Mouse (Mus musculus) liver, embryonic 16.5 days (tissue): ENCODE measurements around the gene Card10. TPM values are rescaled to one million over a fixed set of nuclear protein-coding genes. Genes with fewer than 3 reads are reported as not detected.

Source experiments
- ATAC-seq: fragments of 200-750 bp; cut with Nextera tagmentation; 2 replicates; pipeline ENCODE4 v1.8.0; 2017; ENCODE audit warnings: low read depth, mild to moderate bottlenecking, moderate number of reproducible peaks, moderate library complexity
- H3K27ac ChIP-seq: fragments of 300-500 bp; sonication (generic); 2 replicates; pipeline ENCODE4 v1.5.1; 2014; ENCODE audit warnings: mild to moderate bottlenecking, low read length
- H3K27me3 ChIP-seq: fragments of 300-500 bp; sonication (generic); 2 replicates; pipeline ENCODE4 v1.6.1; 2014; ENCODE audit warnings: low read depth, low read length, mixed read lengths; ENCODE audit not compliant: control insufficient read depth, insufficient read depth
- H3K36me3 ChIP-seq: fragments of 300-500 bp; sonication (generic); 2 replicates; pipeline ENCODE4 v1.6.1; 2014; ENCODE audit warnings: mild to moderate bottlenecking; ENCODE audit not compliant: control insufficient read depth, insufficient read depth
- H3K4me1 ChIP-seq: fragments of 300-500 bp; sonication (generic); 2 replicates; pipeline ENCODE4 v1.6.1; 2014; ENCODE audit warnings: low read depth, low read length, mixed read lengths; ENCODE audit not compliant: control insufficient read depth
- H3K4me2 ChIP-seq: fragments of 300-500 bp; sonication (generic); 2 replicates; pipeline ENCODE4 v1.6.1; 2014; ENCODE audit warnings: low read depth, low read length, mixed read lengths
- H3K4me3 ChIP-seq: fragments of 300-500 bp; sonication (generic); 2 replicates; pipeline ENCODE4 v1.5.1; 2014; ENCODE audit warnings: low read depth, mild to moderate bottlenecking, low read length
- H3K9ac ChIP-seq: fragments of 300-500 bp; sonication (generic); 2 replicates; pipeline ENCODE4 v1.6.1; 2014; ENCODE audit warnings: low read depth, low read length
- H3K9me3 ChIP-seq: fragments of 300-500 bp; sonication (generic); replicated peaks from 2 replicates; pipeline ENCODE4 v1.6.1; 2016; ENCODE audit warnings: low read length; ENCODE audit not compliant: control insufficient read depth
- WGBS: fragments of 180-500 bp; shearing (Covaris S2); extraction: QIAGEN DNeasy Blood & Tissue Kit; methylation state at CpG from one replicate; pipeline ENCODE4 v1.1.7; 2014; ENCODE audit not compliant: insufficient replicate concordance; 5-methylcytosine and 5-hydroxymethylcytosine counted together
- polyA plus RNA-seq: library from polyadenylated mRNA; unstranded; fragments of >200 nt; fragmentation: Nextera tagmentation; extraction: Ambion mirVana; gene quantifications from 2 replicates; pipeline ENCODE4 v1.2.1, GENCODE M21; 2015

Card10 gene
- polyA plus RNA-seq, 1 experiment from 2014 or later = 2.1 TPM

DNA sequence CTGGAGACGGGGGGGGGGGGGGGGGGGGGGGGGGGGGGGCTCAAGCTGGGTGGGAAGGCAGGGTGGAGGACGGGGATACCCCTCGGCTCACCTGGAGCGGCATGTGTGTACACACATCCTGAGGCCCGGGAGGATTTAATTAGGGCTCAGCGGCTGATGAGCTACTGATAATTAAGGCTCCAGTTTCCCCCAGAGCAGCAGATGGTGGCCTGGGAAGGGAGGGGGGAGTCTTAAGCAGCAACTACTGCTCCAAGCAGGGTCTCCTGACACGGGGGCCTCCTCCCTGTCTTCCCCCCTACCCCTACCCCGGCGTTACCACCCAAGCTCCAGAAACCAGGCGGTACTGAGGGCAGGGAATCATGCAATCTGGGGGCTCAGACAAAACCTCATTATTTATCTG lies 39.6 kb downstream of the Card10 start:
- no peak for ATAC-seq
- H3K9me3 ChIP-seq = no peaks in the 10 kb centered on the region
- no peaks in the 10 kb centered on the region for H3K36me3 ChIP-seq
- H3K4me3 ChIP-seq = no peak overlapping the region
- no peaks in the 10 kb centered on the region for H3K27me3 ChIP-seq
- H3K4me2 ChIP-seq = no peak overlapping the region
- WGBS = 52% methylated on average over 9 of the region's 10 CpGs
- no peaks in the 10 kb centered on the region for H3K4me1 ChIP-seq
- H3K27ac ChIP-seq = no peak overlapping the region
- H3K9ac ChIP-seq = no peak overlapping the region

DNA sequence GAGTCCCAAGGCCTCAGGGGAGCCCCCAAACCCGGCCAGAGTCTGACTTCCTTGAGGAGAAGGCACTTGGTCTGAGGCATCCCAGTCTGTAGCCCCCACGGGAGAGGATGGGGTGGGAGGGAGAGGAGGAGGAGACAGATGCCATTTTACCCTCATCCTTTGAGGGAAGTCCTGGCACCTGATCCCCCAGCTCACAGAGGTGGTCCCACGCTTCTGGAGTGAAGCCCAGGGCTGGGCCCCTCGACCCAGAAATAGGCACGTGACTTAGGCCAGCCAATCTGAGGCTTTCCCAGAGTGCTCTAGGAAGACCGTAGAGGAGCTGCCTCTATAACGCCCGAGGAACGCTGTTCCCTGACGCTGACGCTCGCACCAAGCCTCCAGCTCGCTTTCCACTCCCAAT lies 41.7 kb downstream of the Card10 start:
- H3K4me2 ChIP-seq = no peak overlapping the region
- no peaks in the 10 kb centered on the region for H3K36me3 ChIP-seq
- no peak overlapping the region for H3K27ac ChIP-seq
- no peak for ATAC-seq
- H3K27me3 ChIP-seq = no peaks in the 10 kb centered on the region
- 73% methylated on average over 13 of the region's 13 CpGs for WGBS
- no peaks in the 10 kb centered on the region for H3K4me1 ChIP-seq
- no peaks in the 10 kb centered on the region for H3K9me3 ChIP-seq
- H3K4me3 ChIP-seq = no peak overlapping the region
- H3K9ac ChIP-seq = no peak overlapping the region

DNA sequence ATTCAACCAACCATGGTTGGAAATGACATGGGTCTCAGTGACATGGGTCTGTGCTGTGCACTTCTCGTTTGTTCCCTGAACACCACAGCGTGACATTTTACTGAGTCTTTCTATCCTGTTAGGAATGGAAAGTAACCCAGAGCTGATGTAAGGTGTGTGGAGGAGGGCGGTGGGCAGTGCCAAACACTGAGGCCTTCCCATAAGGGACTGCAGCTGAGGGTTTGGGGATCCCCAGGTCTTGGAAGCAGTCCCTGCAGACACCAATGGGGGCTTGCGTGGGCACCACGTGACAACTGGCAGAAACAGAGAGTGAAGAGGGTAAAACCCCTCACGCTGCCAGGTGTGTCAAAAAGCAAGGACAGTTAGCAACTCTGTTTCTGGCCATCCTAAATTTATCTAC lies 44.7 kb downstream of the Card10 start:
- Histone ChIP-seq H3K4me2 (no peak overlapping the region), H3K27me3 (no peaks in the 10 kb centered on the region), H3K4me3 (no peak overlapping the region), H3K4me1 (no peaks in the 10 kb centered on the region; the same call in 1 of the 2 replicates), H3K9ac (no peak overlapping the region), H3K9me3 (no peaks in the 10 kb centered on the region), H3K36me3 (no peaks in the 10 kb centered on the region), H3K27ac (no peak overlapping the region)
- ATAC-seq = no peak
- WGBS = 74% methylated on average over 6 of the region's 6 CpGs

DNA sequence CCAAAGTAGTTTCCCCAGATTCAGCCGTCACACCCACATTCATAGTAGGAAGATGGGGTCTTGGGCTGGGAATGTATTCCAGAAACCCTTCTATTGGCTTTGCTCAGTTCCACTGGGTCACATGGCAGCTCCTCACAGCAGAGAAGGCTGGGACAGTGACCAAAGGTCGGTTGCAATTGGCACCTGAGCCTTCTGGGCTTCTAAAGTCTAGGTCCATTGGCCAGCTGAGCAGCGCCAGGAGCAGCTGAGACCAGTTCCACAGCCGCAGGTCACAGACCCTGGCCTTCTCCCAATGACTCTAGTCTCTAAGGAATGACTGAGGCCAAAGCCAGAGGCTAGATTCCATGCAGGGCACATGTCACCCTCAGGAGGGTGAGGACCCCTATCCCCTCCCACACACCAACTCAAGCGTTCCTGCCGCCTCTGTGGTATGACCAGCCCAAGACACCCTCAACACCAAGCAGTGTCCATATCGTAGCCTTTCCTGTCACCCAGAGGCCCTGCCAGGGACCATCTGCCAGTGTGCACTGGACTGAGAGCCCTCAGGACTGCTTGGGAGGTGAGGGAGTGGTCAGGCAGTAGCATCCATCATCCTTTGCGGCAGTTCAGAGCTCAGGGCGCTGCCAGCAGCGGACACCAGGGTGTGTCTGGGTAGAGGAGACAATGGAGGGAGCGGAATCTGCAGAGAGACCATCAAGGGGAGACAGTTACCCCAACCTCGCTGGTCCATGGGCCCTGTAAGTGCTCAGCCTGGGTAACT lies 46.7 kb downstream of the Card10 start:
- Histone ChIP-seq H3K27me3 (no peaks in the 10 kb centered on the region), H3K36me3 (no peaks in the 10 kb centered on the region), H3K27ac (no peak overlapping the region), H3K4me1 (no peaks in the 10 kb centered on the region; the same call in 1 of the 2 replicates), H3K4me3 (no peak overlapping the region), H3K9me3 (no peaks in the 10 kb centered on the region), H3K9ac (no peak overlapping the region), H3K4me2 (no peak overlapping the region)
- no peak for ATAC-seq
- 75% methylated on average over 12 of the region's 12 CpGs for WGBS

DNA sequence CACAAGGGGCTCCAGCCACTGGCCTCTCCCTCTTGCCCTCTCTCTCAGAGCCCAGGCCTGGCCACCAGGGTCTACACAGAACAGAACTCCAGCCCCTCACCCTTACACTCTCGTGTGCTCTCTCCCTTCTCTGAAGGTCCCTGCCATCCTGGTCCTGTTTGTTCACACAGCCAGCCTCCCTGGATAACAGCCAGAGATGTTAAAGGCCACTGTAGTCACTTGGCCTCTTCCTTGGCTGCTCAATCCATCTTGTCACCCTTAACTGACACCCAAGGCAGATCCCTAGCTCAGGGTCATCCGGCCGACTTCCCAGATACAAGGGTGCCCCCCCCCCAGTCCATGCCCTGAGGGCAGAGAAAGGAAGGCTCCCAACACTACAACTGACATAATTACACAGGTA lies 47.6 kb downstream of the Card10 start:
- no peaks in the 10 kb centered on the region for H3K27me3 ChIP-seq
- no peaks in the 10 kb centered on the region; the same call in 1 of the 2 replicates for H3K4me1 ChIP-seq
- 41% methylated on average over 3 of the region's 3 CpGs for WGBS
- H3K9me3 ChIP-seq = no peaks in the 10 kb centered on the region
- no peak overlapping the region for H3K4me3 ChIP-seq
- H3K27ac ChIP-seq = no peak overlapping the region
- ATAC-seq = no peak
- no peaks in the 10 kb centered on the region for H3K36me3 ChIP-seq
- no peak overlapping the region for H3K4me2 ChIP-seq
- H3K9ac ChIP-seq = no peak overlapping the region

DNA sequence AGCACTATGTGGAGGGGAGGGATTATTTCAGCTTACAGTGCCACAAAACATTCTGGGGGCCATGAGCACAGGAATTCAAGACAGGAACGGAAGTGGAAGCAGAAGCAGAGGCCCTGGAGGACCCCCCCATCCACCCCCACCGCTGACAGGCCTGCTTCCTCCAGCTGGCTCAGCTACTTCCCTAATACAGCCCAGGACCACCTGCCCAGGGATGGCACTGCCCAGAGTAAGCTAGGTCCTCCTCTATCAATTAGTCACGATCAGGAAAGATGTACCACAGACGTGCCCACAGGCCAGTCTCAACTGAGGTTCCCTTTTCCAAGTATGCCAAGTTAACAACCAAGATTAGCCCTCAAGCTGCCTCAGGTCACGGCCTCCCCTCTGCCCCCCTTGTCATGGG lies 48.7 kb downstream of the Card10 start:
- 28% methylated on average over 5 of the region's 5 CpGs for WGBS
- no peaks in the 10 kb centered on the region; the same call in 1 of the 2 replicates for H3K4me1 ChIP-seq
- H3K27ac ChIP-seq = no peak overlapping the region
- no peaks in the 10 kb centered on the region for H3K36me3 ChIP-seq
- ATAC-seq = no peak
- H3K27me3 ChIP-seq = no peaks in the 10 kb centered on the region
- no peak overlapping the region for H3K4me3 ChIP-seq
- no peak overlapping the region for H3K4me2 ChIP-seq
- H3K9ac ChIP-seq = no peak overlapping the region
- H3K9me3 ChIP-seq = no peaks in the 10 kb centered on the region

DNA sequence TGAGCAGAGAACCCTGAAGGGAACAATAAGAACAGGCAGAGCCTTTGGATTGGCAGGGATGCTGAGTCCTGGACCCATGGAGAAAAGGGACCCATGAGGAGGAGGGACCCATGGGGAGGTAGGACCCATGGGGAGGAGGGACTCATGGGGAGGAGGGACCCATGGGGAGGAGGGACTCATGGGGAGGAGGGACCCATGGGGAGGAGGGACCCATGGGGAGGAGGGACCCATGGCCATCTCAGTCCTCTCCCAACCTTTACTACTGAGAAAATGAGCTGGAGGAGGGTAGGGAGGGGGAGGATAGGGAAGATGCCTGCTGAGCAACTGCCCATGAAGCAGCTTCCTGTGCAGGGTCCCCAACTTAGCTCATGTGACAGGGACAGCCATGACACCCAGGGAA lies 49.9 kb downstream of the Card10 start:
- Histone ChIP-seq H3K4me2 (no peak overlapping the region), H3K36me3 (no peaks in the 10 kb centered on the region), H3K27ac (no peak overlapping the region), H3K9ac (no peak overlapping the region), H3K9me3 (no peaks in the 10 kb centered on the region), H3K4me1 (no peaks in the 10 kb centered on the region; the same call in 1 of the 2 replicates), H3K27me3 (no peaks in the 10 kb centered on the region), H3K4me3 (no peak overlapping the region)
- ATAC-seq = no peak

DNA sequence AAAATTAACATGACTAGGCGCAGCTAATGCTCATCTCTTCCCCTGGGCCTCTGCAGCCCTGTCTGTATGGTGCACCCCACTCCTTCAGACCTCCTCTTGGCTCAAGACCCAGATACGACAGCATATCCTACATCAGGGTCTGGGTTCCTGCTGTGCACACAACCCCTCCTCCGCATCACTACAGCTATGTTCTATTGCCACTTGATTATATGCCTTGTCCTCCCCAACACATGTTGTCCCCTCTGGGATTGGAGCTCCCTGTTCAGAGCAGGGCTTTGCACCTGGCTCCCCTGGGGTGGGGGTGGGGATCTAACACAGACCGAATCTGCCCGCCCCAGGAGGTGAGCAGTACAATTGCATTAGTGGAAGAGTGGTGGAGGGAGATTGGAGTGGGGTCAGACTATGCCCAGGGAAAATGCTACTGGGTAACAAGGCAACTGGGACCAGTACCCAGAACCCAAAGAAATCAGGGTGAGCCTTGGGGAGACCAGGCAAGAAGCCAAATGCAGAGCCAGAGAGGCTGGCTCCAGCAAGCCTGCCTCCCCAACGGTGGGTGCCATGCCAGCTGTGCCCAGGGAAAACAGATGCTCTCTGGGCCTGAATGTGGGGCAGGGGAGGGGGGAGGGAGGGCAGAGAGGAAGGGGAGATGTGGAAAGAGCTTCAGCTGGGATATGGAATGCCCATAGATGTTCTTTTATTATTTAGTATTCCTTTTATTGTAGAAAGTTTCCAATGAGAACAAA lies 52.1 kb downstream of the Card10 start:
- Histone ChIP-seq H3K9me3 (no peaks in the 10 kb centered on the region), H3K4me1 (no peaks in the 10 kb centered on the region; the same call in 1 of the 2 replicates), H3K9ac (no peak overlapping the region), H3K4me3 (no peak overlapping the region), H3K36me3 (no peaks in the 10 kb centered on the region), H3K27me3 (no peaks in the 10 kb centered on the region), H3K27ac (no peak overlapping the region), H3K4me2 (no peak overlapping the region)
- no peak for ATAC-seq
- WGBS = 55% methylated on average over 6 of the region's 6 CpGs

DNA sequence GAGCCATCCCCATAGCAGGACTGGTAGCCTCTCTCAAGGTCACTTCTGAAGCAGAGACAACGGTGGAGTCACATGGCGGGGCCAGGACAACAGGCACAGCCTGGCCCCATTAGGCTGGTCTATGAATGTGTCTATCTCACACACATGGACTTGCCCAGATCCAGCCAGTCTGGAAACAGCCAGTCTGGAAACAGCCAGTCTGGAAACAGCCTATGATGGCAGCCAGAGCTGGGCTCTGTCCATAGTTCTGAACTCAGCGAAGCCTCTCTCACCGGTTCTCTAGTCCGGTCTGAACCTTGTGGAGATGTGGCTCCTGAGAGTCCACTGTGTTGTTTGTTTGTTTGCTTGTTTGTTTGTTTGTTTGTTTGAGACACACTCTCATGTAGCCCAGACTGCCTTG lies 53.0 kb downstream of the Card10 start:
- Histone ChIP-seq H3K9ac (no peak overlapping the region), H3K27ac (no peak overlapping the region), H3K36me3 (no peaks in the 10 kb centered on the region), H3K4me2 (no peak overlapping the region), H3K9me3 (no peaks in the 10 kb centered on the region), H3K4me1 (no peaks in the 10 kb centered on the region; the same call in 1 of the 2 replicates), H3K27me3 (no peaks in the 10 kb centered on the region), H3K4me3 (no peak overlapping the region)
- ATAC-seq = no peak
- WGBS = 65% methylated on average over 5 of the region's 5 CpGs
